Mouse (Mus musculus): ENCODE data around the gene Neurod4. TPM values are rescaled to one million over a fixed set of nuclear protein-coding genes. Genes with fewer than 3 reads are reported as not detected.

Neurod4 gene
- total and polyA plus RNA-seq, 3 experiments: 0.13 to 0.24 (median 0.17) TPM

DNA sequence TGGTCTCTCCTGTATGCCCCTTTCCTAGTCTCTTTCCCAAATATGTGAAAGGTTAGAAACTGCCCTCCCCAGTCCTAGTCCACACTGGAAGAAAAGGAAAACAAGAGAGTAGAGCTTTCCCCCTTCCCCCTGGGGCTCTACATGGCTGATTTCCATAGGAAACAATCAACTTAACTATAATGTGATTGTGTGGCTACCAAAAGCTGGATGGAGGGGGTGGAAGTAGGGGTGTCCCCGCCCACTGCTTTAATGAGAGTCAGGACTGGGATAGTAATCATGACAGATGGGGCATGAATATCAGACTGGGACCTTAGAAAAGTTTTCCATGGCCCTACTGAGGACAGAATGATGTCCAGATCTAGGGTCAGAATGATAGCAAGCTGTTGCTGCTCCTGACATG, 45.5 kb downstream of the Neurod4 start (continued):
- no peak for TF ChIP-seq ETS1 (conservative IDR thresholded peaks at IDR 0.05; ENCODE audit: low read depth, low read length)

GRCm38 (mm10) chr10:130232117-130232516, 47.9 kb downstream of the Neurod4 start:
- H3K9ac ChIP-seq (ENCODE audit: insufficient read depth, low read depth): no peak overlapping the region
- no peaks in the 10 kb centered on the region for H3K36me3 ChIP-seq (replicated peaks in 1 of 2; ENCODE audit: control insufficient read depth in 1 of 2, insufficient read depth in 1 of 2, low read length in 1 of 2)
- H3K79me2 ChIP-seq (replicated peaks; ENCODE audit: control insufficient read depth, extremely low read depth, insufficient read depth, poor library complexity, severe bottlenecking): no peaks in the 10 kb centered on the region
- no peaks in the 10 kb centered on the region for H3K27me3 ChIP-seq (replicated peaks)
- H3K4me2 ChIP-seq (ENCODE audit: insufficient read depth, low read depth, poor library complexity, severe bottlenecking): no peak overlapping the region
- no peaks in the 10 kb centered on the region for H3K9me3 ChIP-seq (replicated peaks; ENCODE audit: low read length)
- in situ Hi-C loops (cut with MboI; ENCODE audit: low pct_ligation_motif_present, low pct_unique_long_range_greater_than_20kb, low sequenced_read_pairs): no loop called here
- no peak overlapping the region for H3K27ac ChIP-seq (ENCODE audit: insufficient read depth, low read depth)
- peaks cover 0 to 7% of the 10 kb centered on the region in 2 experiments; a peak in 2 of 4 replicates for H3K4me1 ChIP-seq (ENCODE audit: control insufficient read depth in 1 of 2, insufficient read depth in 2 of 2)
- DNase-seq (ENCODE audit: extremely low read depth): peak; percentile 10
- no peak overlapping the region for H3K4me3 ChIP-seq (replicated peaks in 1 of 3; ENCODE audit: low read depth in 2 of 3, low read length in 2 of 3, poor library complexity in 1 of 3)
- dilution Hi-C loops (cut with MboI; ENCODE audit: extremely low pct_ligation_motif_present, extremely low pct_unique_long_range_greater_than_20kb, low sequenced_read_pairs): no loop called here
- TF ChIP-seq UBTF (IDR thresholded peaks at IDR 0.05; ENCODE audit: low read depth, low read length) (no peak), EP300 (IDR thresholded peaks at IDR 0.05; ENCODE audit: low read length) (peak; percentile 51), MAZ (IDR thresholded peaks at IDR 0.05; ENCODE audit: low read depth, low read length) (no peak), ETS1 (conservative IDR thresholded peaks at IDR 0.05; ENCODE audit: low read depth, low read length) (peak; percentile 28; the same call in 1 of the 2 replicates)

DNA sequence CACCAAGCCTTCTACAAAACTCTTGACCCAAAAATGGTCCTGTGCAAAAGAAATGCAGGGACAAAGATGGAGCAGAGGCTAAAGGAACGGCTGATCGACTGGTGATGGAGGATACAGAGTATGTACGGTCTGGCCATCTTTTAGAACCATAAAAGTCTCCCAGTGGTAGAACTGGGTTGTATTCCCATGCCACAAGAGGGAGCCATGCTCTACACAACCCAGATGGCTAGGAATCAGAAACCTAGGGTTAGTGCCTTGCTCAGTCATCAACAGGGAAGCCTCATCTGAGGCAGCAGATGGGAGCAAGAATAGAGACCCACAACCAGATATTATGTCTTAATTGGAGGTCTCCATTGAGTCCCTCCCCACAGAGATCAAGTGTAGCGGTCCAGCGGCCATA, 50.5 kb downstream of the Neurod4 start:
- no peak overlapping the region for H3K4me2 ChIP-seq (ENCODE audit: insufficient read depth, low read depth, poor library complexity, severe bottlenecking)
- no peaks in the 10 kb centered on the region for H3K9me3 ChIP-seq (replicated peaks; ENCODE audit: low read length)
- no peak overlapping the region for H3K9ac ChIP-seq (ENCODE audit: insufficient read depth, low read depth)
- H3K27ac ChIP-seq (ENCODE audit: insufficient read depth, low read depth): no peak overlapping the region
- no peaks in the 10 kb centered on the region for H3K79me2 ChIP-seq (replicated peaks; ENCODE audit: control insufficient read depth, extremely low read depth, insufficient read depth, poor library complexity, severe bottlenecking)
- no peaks in the 10 kb centered on the region for H3K36me3 ChIP-seq (replicated peaks in 1 of 2; ENCODE audit: control insufficient read depth in 1 of 2, insufficient read depth in 1 of 2, low read length in 1 of 2)
- no peak overlapping the region for H3K4me3 ChIP-seq (replicated peaks in 1 of 3; ENCODE audit: low read depth in 2 of 3, low read length in 2 of 3, poor library complexity in 1 of 3)
- H3K27me3 ChIP-seq (replicated peaks): no peaks in the 10 kb centered on the region
- H3K4me1 ChIP-seq (ENCODE audit: control insufficient read depth in 1 of 2, insufficient read depth in 2 of 2): peaks cover 0 to 7% of the 10 kb centered on the region in 2 experiments; a peak in 2 of 4 replicates
- TF ChIP-seq ZKSCAN1 (IDR thresholded peaks at IDR 0.05; ENCODE audit: borderline replicate concordance, low read depth, low read length): no peak
- TF ChIP-seq MAX (IDR thresholded peaks at IDR 0.05; ENCODE audit: low read length): no peak
- peak; percentile 66 for TF ChIP-seq SMC3 (IDR thresholded peaks at IDR 0.05; ENCODE audit: low read depth, low read length)
- no peak for TF ChIP-seq HCFC1 (IDR thresholded peaks at IDR 0.05; ENCODE audit: low read depth, low read length)
- no peak for TF ChIP-seq ZNF384 (IDR thresholded peaks at IDR 0.05; ENCODE audit: low read depth, low read length)
- no peak for TF ChIP-seq ETS1 (conservative IDR thresholded peaks at IDR 0.05; ENCODE audit: low read depth, low read length)
- peak; percentile 76 for TF ChIP-seq RAD21 (IDR thresholded peaks at IDR 0.05; ENCODE audit: low read depth, low read length)
- TF ChIP-seq CTCF (conservative IDR thresholded peaks at IDR 0.05 in 1 of 2, IDR thresholded peaks at IDR 0.05 in 1 of 2; ENCODE audit: low read depth in 2 of 2, low read length in 2 of 2): peak; percentile 23 to 75; a peak in 3 of 4 replicates
- peak; percentile 16; the same call in 1 of the 2 replicates for TF ChIP-seq ZC3H11A (IDR thresholded peaks at IDR 0.05; ENCODE audit: low read depth, low read length)
- dilution Hi-C loops (cut with MboI; ENCODE audit: extremely low pct_ligation_motif_present, extremely low pct_unique_long_range_greater_than_20kb, low sequenced_read_pairs): no loop called here
- peak; percentile 65 for DNase-seq (ENCODE audit: extremely low read depth)
- in situ Hi-C loops (cut with MboI; ENCODE audit: low pct_ligation_motif_present, low pct_unique_long_range_greater_than_20kb, low sequenced_read_pairs): loop anchor here (5.0 kb wide), 1 partner anchor 68 kb away; no protein-coding TSS in a partner anchor

All from CH12.LX (cell line).